Comparison of ENCODE assay signal across 12 mouse cellular contexts in the genomic region with DNA sequence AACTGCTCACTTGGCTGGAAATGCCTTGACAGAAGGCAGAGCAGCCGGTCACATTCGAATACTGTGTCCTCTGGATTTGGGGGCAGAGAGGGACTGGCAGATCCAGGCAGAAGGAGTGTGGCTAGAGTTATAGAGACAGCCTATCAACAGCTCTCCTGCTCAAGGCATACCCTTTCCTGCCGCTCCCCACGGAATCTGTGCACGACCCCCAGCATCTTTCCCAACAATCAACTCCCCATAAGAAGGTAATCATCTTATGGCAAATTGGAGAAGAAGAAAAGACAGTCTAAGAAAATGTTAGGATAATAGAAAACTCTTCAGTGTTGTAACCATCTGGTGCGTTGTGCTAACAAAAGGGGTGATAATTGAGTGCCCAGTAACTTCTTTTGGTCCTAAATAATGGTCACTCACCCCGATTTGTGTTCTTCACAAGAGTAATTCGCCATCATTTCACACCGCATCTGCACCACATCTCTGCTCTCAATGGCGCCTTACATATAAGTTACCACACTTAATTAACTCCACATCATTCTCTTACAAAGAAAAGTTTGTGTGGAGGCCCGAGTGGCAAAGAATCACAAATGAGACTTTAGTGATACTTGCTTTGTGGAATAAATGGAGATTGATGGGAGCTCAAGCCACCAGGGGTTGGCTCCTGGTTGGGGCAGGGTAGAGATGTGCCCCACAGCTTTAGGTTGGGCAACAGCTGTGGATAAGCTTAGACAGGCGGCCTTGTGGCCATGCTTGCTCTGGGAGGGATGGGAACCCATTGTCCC.
DNase-seq lines count a peak whose midpoint lies in the region; ATAC-seq and TF ChIP-seq lines count a peak whose summit lies in the region.
"Had no signal": no experiment of that assay in that cellular context is flagged by ENCODE, and none has a peak within 500 bp of the region (broad histone marks: within the 10 kb centered on the region; RNA-seq: fewer than 3 reads in every experiment).

No protein-coding gene starts in this region.

- no peaks in the 10 kb centered on the region for H3K9me3 ChIP-seq in hindbrain, embryonic 14.5 days (ENCODE audit: control insufficient read depth, low read length)
- no peaks in the 10 kb centered on the region for H3K9me3 ChIP-seq in neural tube, embryonic 11.5 days (ENCODE audit: control insufficient read depth, low read length)

- no peak overlapping the region for H3K27ac ChIP-seq in hindbrain, embryonic 14.5 days
- no peak overlapping the region for H3K27ac ChIP-seq in neural tube, embryonic 11.5 days (ENCODE audit: low read depth, low read length)

- H3K27me3 ChIP-seq in hindbrain, embryonic 14.5 days (ENCODE audit: control insufficient read depth, insufficient read depth, low read length): peaks cover 72% of the 10 kb centered on the region
- H3K27me3 ChIP-seq in neural tube, embryonic 11.5 days (ENCODE audit: control insufficient read depth, insufficient read depth, low read length): peaks cover 36% of the 10 kb centered on the region

- no peak overlapping the region for H3K9ac ChIP-seq in hindbrain, embryonic 14.5 days
- H3K9ac ChIP-seq in neural tube, embryonic 11.5 days (ENCODE audit: low read length): no peak overlapping the region

- 16% methylated on average over 12 of the region's 12 CpGs for WGBS in hindbrain, embryonic 14.5 days
- 14% methylated on average over 12 of the region's 12 CpGs for whole genome bisulfite sequencing in neural tube, embryonic 11.5 days
- WGBS in lung, adult 2 months: 86% methylated on average over 12 of the region's 12 CpGs

- TF ChIP-seq CTCF in lung, adult 2 months (IDR thresholded peaks at IDR 0.05; ENCODE audit: insufficient read depth, low read length): no peak

- no peaks in the 10 kb centered on the region for H3K36me3 ChIP-seq in hindbrain, embryonic 14.5 days (replicated peaks; ENCODE audit: control insufficient read depth, insufficient read depth)
- H3K36me3 ChIP-seq in neural tube, embryonic 11.5 days (ENCODE audit: control insufficient read depth, insufficient read depth, low read length): no peaks in the 10 kb centered on the region
- H3K36me3 ChIP-seq: G1E had no signal

- peak; percentile 70 to 71 for DNase-seq in cerebellum, postnatal 10 days
- no peak for DNase-seq in cerebellum, postnatal 4 days (ENCODE audit: low spot score in 2 of 2)
- DNase-seq in embryo, embryonic 11 days: peak; percentile 48
- no peak for DNase-seq in hindbrain, embryonic 14.5 days (ENCODE audit: low spot score)
- DNase-seq in neural tube, embryonic 11.5 days (ENCODE audit: low spot score): peak; percentile 56
- no peak for DNase-seq in lung, postnatal 4 days
- DNase-seq in lung, adult 2 months: no peak
- DNase-seq in Muller cell, postnatal 12 days (ENCODE audit: inconsistent ontology term): no peak
- DNase-seq: heart, adult 18-20 months; lung, adult 18-20 months; thymus, adult 2 months had no signal

- no peak overlapping the region for H3K4me3 ChIP-seq in hindbrain, embryonic 14.5 days (replicated peaks; ENCODE audit: low read length)
- H3K4me3 ChIP-seq in neural tube, embryonic 11.5 days (ENCODE audit: low read depth, low read length): no peak overlapping the region
- no peak overlapping the region for H3K4me3 ChIP-seq in lung, adult 2 months (replicated peaks; ENCODE audit: extremely low read depth, low read depth, low read length)

- ATAC-seq in hindbrain, embryonic 14.5 days (ENCODE audit: low FRiP score): peak; percentile 24; the same call in 1 of the 2 replicates
- peak; percentile 85 for ATAC-seq in neural tube, embryonic 11.5 days (ENCODE audit: insufficient read depth, low FRiP score, low TSS enrichment)

- peaks cover 28% of the 10 kb centered on the region for H3K4me1 ChIP-seq in hindbrain, embryonic 14.5 days (replicated peaks; ENCODE audit: control insufficient read depth, insufficient read depth, low read length)
- peaks cover 12% of the 10 kb centered on the region; the same call in 1 of the 2 replicates for H3K4me1 ChIP-seq in neural tube, embryonic 11.5 days (ENCODE audit: control insufficient read depth, insufficient read depth, low read length)
- no peaks in the 10 kb centered on the region for H3K4me1 ChIP-seq in lung, adult 2 months (ENCODE audit: control insufficient read depth, insufficient read depth, low read length)

- no peak for TF ChIP-seq POLR2A in lung, adult 2 months (IDR thresholded peaks at IDR 0.05; ENCODE audit: borderline replicate concordance, extremely low read depth, low read depth, low read length)

- H3K4me2 ChIP-seq in hindbrain, embryonic 14.5 days (replicated peaks): peak overlapping the region; percentile 47
- H3K4me2 ChIP-seq in neural tube, embryonic 11.5 days (ENCODE audit: low read depth): no peak overlapping the region

Comparison
In these comparisons a context has a peak if more than half of its experiments do, and no peak if none do; other contexts are left out.
1. DNase-seq: peak in cerebellum, postnatal 10 days (2 of 2), embryo, embryonic 11 days (single experiment) and neural tube, embryonic 11.5 days (single experiment); none in cerebellum, postnatal 4 days (0 of 2), hindbrain, embryonic 14.5 days (single experiment), lung, postnatal 4 days (0 of 2), lung, adult 2 months (single experiment) and Muller cell, postnatal 12 days (single experiment).